Mouse (Mus musculus) embryonic facial prominence, embryonic 10.5 days (tissue): Measurements from ENCODE around the gene Kif14. TPM values are rescaled to one million over a fixed set of nuclear protein-coding genes. Genes with fewer than 3 reads are reported as not detected.

Source experiments
- DNase-seq: peaks from one replicate; pipeline ENCODE4 v3.0.0-alpha.2; 2017; ENCODE audit warnings: low spot score
- H3K27ac ChIP-seq: fragments of 300-500 bp; sonication (generic); replicated peaks from 2 replicates; pipeline ENCODE4 v1.5.1; 2016; ENCODE audit warnings: mild to moderate bottlenecking
- H3K27me3 ChIP-seq: fragments of 300-500 bp; sonication (generic); replicated peaks from 2 replicates; pipeline ENCODE4 v1.6.1; 2016; ENCODE audit warnings: low read depth, mild to moderate bottlenecking; ENCODE audit not compliant: poor library complexity, severe bottlenecking
- H3K36me3 ChIP-seq: fragments of 300-500 bp; sonication (generic); replicated peaks from 2 replicates; pipeline ENCODE4 v1.6.1; 2016; ENCODE audit warnings: mild to moderate bottlenecking, moderate library complexity
- H3K4me1 ChIP-seq: fragments of 300-500 bp; sonication (generic); 2 replicates; pipeline ENCODE4 v1.6.1; 2016
- H3K4me3 ChIP-seq: fragments of 300-500 bp; sonication (generic); 2 replicates; pipeline ENCODE4 v1.5.1; 2016; ENCODE audit warnings: mild to moderate bottlenecking, moderate library complexity
- H3K9me3 ChIP-seq: fragments of 300-500 bp; sonication (generic); 2 replicates; pipeline ENCODE4 v1.6.1; 2016; ENCODE audit warnings: mild to moderate bottlenecking
- WGBS: fragments of 180-500 bp; shearing (Covaris S2); methylation state at CpG from one replicate; pipeline ENCODE4 v1.1.7; 2016; 5-methylcytosine and 5-hydroxymethylcytosine counted together
- polyA plus RNA-seq: library from polyadenylated mRNA; unstranded; fragments of >200 nt; fragmentation: Nextera tagmentation; extraction: Ambion mirVana; gene quantifications from 2 replicates; pipeline ENCODE4 v1.2.1, GENCODE M21; 2016

Gene Kif14
- polyA plus RNA-seq, 1 experiment from 2014 or later = 8.6 TPM

GRCm38 (mm10) chr1:136563149-136563548 lies 97.0 kb downstream of the Kif14 start:
- Histone ChIP-seq H3K27me3 (no peaks in the 10 kb centered on the region), H3K9me3 (no peaks in the 10 kb centered on the region), H3K27ac (peak overlapping the region; percentile 65), H3K4me1 (peaks cover 32% of the 10 kb centered on the region), H3K4me3 (no peak overlapping the region), H3K36me3 (no peaks in the 10 kb centered on the region)
- peak; percentile 53 for DNase-seq
- 27% methylated on average over 11 of the region's 11 CpGs for WGBS

- no peak overlapping the region for H3K27ac ChIP-seq
- H3K4me1 ChIP-seq = peaks cover 29% of the 10 kb centered on the region
- WGBS = 62% methylated on average over 4 of the region's 4 CpGs
- peaks cover 17% of the 10 kb centered on the region for H3K27me3 ChIP-seq
- H3K4me3 ChIP-seq = no peak overlapping the region
- H3K36me3 ChIP-seq = no peaks in the 10 kb centered on the region
- H3K9me3 ChIP-seq = no peaks in the 10 kb centered on the region
- no peak for DNase-seq
These were observed 98.8 kb downstream of the Kif14 start for GRCm38 (mm10) chr1:136564963-136565362.

GRCm38 (mm10) chr1:136566386-136566785 lies 100.2 kb downstream of the Kif14 start:
- Histone ChIP-seq H3K27ac (no peak overlapping the region), H3K4me3 (no peak overlapping the region), H3K4me1 (peaks cover 36% of the 10 kb centered on the region), H3K27me3 (peaks cover 24% of the 10 kb centered on the region), H3K36me3 (no peaks in the 10 kb centered on the region), H3K9me3 (no peaks in the 10 kb centered on the region)
- WGBS = 88% methylated on average over 5 of the region's 5 CpGs
- no peak for DNase-seq

- Histone ChIP-seq H3K9me3 (no peaks in the 10 kb centered on the region), H3K27me3 (peaks cover 24% of the 10 kb centered on the region), H3K27ac (no peak overlapping the region), H3K4me3 (no peak overlapping the region), H3K4me1 (peaks cover 23% of the 10 kb centered on the region), H3K36me3 (no peaks in the 10 kb centered on the region)
- DNase-seq = no peak
- 89% methylated on average over 4 of the region's 4 CpGs for WGBS
These were observed 101.5 kb downstream of the Kif14 start for GRCm38 (mm10) chr1:136567641-136568040.

GRCm38 (mm10) chr1:136568738-136569194 lies 102.6 kb downstream of the Kif14 start:
- no peak overlapping the region for H3K4me3 ChIP-seq
- H3K9me3 ChIP-seq = no peaks in the 10 kb centered on the region
- H3K27me3 ChIP-seq = peaks cover 24% of the 10 kb centered on the region
- no peaks in the 10 kb centered on the region for H3K36me3 ChIP-seq
- DNase-seq = no peak
- H3K27ac ChIP-seq = no peak overlapping the region
- H3K4me1 ChIP-seq = peaks cover 13% of the 10 kb centered on the region
- 94% methylated on average over 11 of the region's 11 CpGs for WGBS

- no peak for DNase-seq
- Histone ChIP-seq H3K36me3 (no peaks in the 10 kb centered on the region), H3K4me3 (no peak overlapping the region), H3K4me1 (peaks cover 13% of the 10 kb centered on the region), H3K9me3 (no peaks in the 10 kb centered on the region), H3K27ac (no peak overlapping the region), H3K27me3 (peaks cover 24% of the 10 kb centered on the region)
- 79% methylated on average over 8 of the region's 8 CpGs for WGBS
These were observed 103.1 kb downstream of the Kif14 start for GRCm38 (mm10) chr1:136569206-136569605.

- DNase-seq = peak; percentile 12
These were observed 103.6 kb downstream of the Kif14 start for GRCm38 (mm10) chr1:136569626-136570297.

GRCm38 (mm10) chr1:136570298-136570653 lies 104.1 kb downstream of the Kif14 start:
- H3K27ac ChIP-seq = peak overlapping the region; percentile 80
- 8% methylated on average over 13 of the region's 13 CpGs for WGBS
- no peaks in the 10 kb centered on the region for H3K36me3 ChIP-seq
- H3K9me3 ChIP-seq = no peaks in the 10 kb centered on the region
- peak overlapping the region; percentile 45 for H3K4me3 ChIP-seq
- H3K4me1 ChIP-seq = peaks cover 13% of the 10 kb centered on the region
- H3K27me3 ChIP-seq = peaks cover 24% of the 10 kb centered on the region
- peak; percentile 56 for DNase-seq

More at GRCm38 (mm10) chr1:136569626-136570297, 103.6 kb downstream of the Kif14 start:
- peak overlapping the region; percentile 80 for H3K27ac ChIP-seq
- peaks cover 24% of the 10 kb centered on the region for H3K27me3 ChIP-seq
- peak overlapping the region; percentile 45 for H3K4me3 ChIP-seq
- no peaks in the 10 kb centered on the region for H3K9me3 ChIP-seq
- no peaks in the 10 kb centered on the region for H3K36me3 ChIP-seq
- H3K4me1 ChIP-seq = peaks cover 13% of the 10 kb centered on the region
- 31% methylated on average over 20 of the region's 20 CpGs for WGBS

- no peak overlapping the region for H3K27ac ChIP-seq
- peaks cover 24% of the 10 kb centered on the region for H3K27me3 ChIP-seq
- H3K4me3 ChIP-seq = no peak overlapping the region
- H3K4me1 ChIP-seq = peaks cover 13% of the 10 kb centered on the region
- no peak for DNase-seq
- 79% methylated on average over 9 of the region's 9 CpGs for WGBS
- H3K9me3 ChIP-seq = no peaks in the 10 kb centered on the region
- no peaks in the 10 kb centered on the region for H3K36me3 ChIP-seq
These were observed 104.8 kb downstream of the Kif14 start for GRCm38 (mm10) chr1:136570976-136571375.

GRCm38 (mm10) chr1:136571530-136571929 lies 105.4 kb downstream of the Kif14 start:
- Histone ChIP-seq H3K9me3 (no peaks in the 10 kb centered on the region), H3K4me1 (peaks cover 14% of the 10 kb centered on the region), H3K36me3 (no peaks in the 10 kb centered on the region), H3K27ac (no peak overlapping the region), H3K4me3 (no peak overlapping the region), H3K27me3 (peaks cover 24% of the 10 kb centered on the region)
- no peak for DNase-seq
- WGBS = 87% methylated on average over 10 of the region's 10 CpGs

GRCm38 (mm10) chr1:136577890-136578663 lies 111.9 kb downstream of the Kif14 start:
- Histone ChIP-seq H3K9me3 (no peaks in the 10 kb centered on the region), H3K4me3 (no peak overlapping the region), H3K36me3 (no peaks in the 10 kb centered on the region), H3K27ac (no peak overlapping the region), H3K4me1 (peaks cover 21% of the 10 kb centered on the region), H3K27me3 (peaks cover 5% of the 10 kb centered on the region; the same call in 1 of the 2 replicates)
- peak; percentile 63 for DNase-seq
- 36% methylated on average over 16 of the region's 16 CpGs for WGBS

- Histone ChIP-seq H3K27me3 (peaks cover 7% of the 10 kb centered on the region; the same call in 1 of the 2 replicates), H3K4me1 (peaks cover 21% of the 10 kb centered on the region), H3K4me3 (no peak overlapping the region), H3K36me3 (no peaks in the 10 kb centered on the region), H3K27ac (no peak overlapping the region), H3K9me3 (no peaks in the 10 kb centered on the region)
- 77% methylated on average over 14 of the region's 14 CpGs for WGBS
- no peak for DNase-seq
These were observed 113.2 kb downstream of the Kif14 start for GRCm38 (mm10) chr1:136579360-136579759.

- Histone ChIP-seq H3K4me1 (peaks cover 21% of the 10 kb centered on the region), H3K4me3 (no peak overlapping the region), H3K27me3 (peaks cover 7% of the 10 kb centered on the region; the same call in 1 of the 2 replicates), H3K27ac (no peak overlapping the region), H3K9me3 (no peaks in the 10 kb centered on the region), H3K36me3 (no peaks in the 10 kb centered on the region)
- 94% methylated on average over 8 of the region's 8 CpGs for WGBS
- no peak for DNase-seq
These were observed 114.1 kb downstream of the Kif14 start for GRCm38 (mm10) chr1:136580266-136580665.
